Mouse (Mus musculus) liver, embryonic 18 days (tissue): Measurements from ENCODE around the gene Prl3b1. TPM values are rescaled to one million over a fixed set of nuclear protein-coding genes. Genes with fewer than 3 reads are reported as not detected.

Experiments used
- polyA plus RNA-seq: library from polyadenylated mRNA; depleted of rRNA; stranded (reverse); fragments of >200 nt; gene quantifications from 2 replicates; pipeline ENCODE4 v1.2.3, GENCODE M21; 2012; rRNA removed

Prl3b1 gene
- polyA plus RNA-seq, result 0.09 and 0.11 TPM in 2 replicates

DNA sequence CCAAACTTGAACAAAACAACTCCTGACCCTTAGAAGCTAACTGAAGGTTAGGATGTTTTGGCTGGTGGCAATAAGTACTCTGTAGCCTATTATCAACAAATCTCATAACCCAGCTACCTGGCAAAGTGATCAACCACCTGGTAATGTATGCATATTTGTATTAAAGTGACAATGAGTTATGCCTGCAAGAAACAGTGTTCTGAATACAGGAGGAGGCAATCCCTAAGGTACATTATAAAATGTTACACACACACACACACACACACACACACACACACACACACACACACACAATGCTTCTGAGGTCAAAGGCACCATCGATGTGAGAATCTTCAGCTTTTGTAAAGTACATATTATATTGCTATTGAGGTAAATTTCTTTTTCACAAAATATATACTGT is at the start of gene Prl3b1:
Gene Prl3b1 (plus strand): TSS at position 301 of the 400 bp plus-strand sequence.

DNA sequence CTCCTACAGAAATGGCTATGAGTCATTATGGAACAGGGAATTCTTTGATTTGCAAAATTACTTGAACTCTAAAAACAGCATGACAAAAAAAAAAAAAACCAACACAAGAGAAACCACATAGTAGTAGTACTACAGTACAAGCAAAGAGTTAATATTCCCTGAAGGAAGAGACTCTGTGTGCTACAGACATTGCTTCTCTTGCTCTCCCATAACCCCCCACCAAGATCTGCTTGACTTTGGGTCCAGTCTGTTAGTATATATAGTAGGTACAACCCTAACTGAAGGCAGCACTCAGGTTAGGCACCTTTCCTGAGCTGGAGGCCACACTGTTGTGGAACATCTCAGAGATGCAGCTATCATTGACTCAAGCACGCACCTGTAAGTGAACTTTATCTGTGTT is 45.3 kb upstream of the Prl3b1 start, which contains the start of gene Prl3c1:
Gene Prl3c1 (plus strand): TSS at position 301 of the 400 bp plus-strand sequence.

DNA sequence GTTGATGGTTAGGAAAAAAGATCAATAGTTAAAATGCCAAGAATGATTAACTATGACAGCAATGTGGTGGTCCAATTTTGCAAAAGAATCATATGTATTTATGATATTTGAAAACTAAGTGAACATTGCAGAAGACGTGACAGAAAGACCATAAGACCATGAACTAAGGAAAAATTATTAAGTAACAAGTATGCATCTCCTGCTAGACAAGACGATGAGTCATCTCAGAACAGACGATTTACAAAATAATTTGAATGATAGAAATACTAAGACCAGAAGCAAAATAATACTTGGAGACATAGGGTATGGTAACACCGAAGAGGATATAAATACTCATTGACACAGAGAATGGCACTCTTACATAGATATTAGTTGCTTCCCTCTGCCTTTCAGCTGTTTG is 17.5 kb downstream of the Prl3b1 start, which contains the start of gene Prl3a1:
Gene Prl3a1 (plus strand): TSS at position 301 of the 400 bp plus-strand sequence.

Other genes with a start within 250 kb of the Prl3b1 start
- gene Prl, start 184.3 kb upstream of the Prl3b1 start, polyA plus RNA-seq, result not detected in 2 replicates
- not detected in 2 replicates for gene Prl3d1, start 147.7 kb upstream of the Prl3b1 start, polyA plus RNA-seq
- gene Prl3d2, start 120.1 kb upstream of the Prl3b1 start, polyA plus RNA-seq, result not detected in 2 replicates
- gene Prl3d3, start 85.1 kb upstream of the Prl3b1 start, polyA plus RNA-seq, result not detected in 2 replicates
- not detected in 2 replicates for gene Prl3c1, start 45.2 kb upstream of the Prl3b1 start, polyA plus RNA-seq
- gene Prl3a1, start 17.6 kb downstream of the Prl3b1 start, polyA plus RNA-seq, result not detected in 2 replicates
- gene Prl6a1, start 70.8 kb downstream of the Prl3b1 start, polyA plus RNA-seq, result not detected in 2 replicates
- gene Prl8a2, start 103.8 kb downstream of the Prl3b1 start, polyA plus RNA-seq, result not detected in 2 replicates
- gene Prl2b1, start 149.0 kb downstream of the Prl3b1 start, polyA plus RNA-seq, result not detected in 2 replicates
- not detected in 2 replicates for gene Prl8a6, start 196.8 kb downstream of the Prl3b1 start, polyA plus RNA-seq